Mouse (Mus musculus) embryonic facial prominence, embryonic 11.5 days (tissue): ENCODE measurements around the gene Vmn2r85. TPM values are rescaled to one million over a fixed set of nuclear protein-coding genes. Genes with fewer than 3 reads are reported as not detected.

Experiments
- ATAC-seq: fragments of 200-750 bp; cut with Nextera tagmentation; replicated peaks from 2 replicates; pipeline ENCODE4 v1.8.0; 2017; ENCODE audit warnings: low read depth; ENCODE audit not compliant: insufficient number of reproducible peaks, low FRiP score, low TSS enrichment
- DNase-seq: peaks from one replicate; pipeline ENCODE4 v3.0.0-alpha.2; 2015; ENCODE audit warnings: low spot score
- H3K27ac ChIP-seq: fragments of 300-500 bp; sonication (generic); replicated peaks from 2 replicates; pipeline ENCODE4 v1.5.1; 2014; ENCODE audit warnings: mild to moderate bottlenecking, low read depth, low read length, control low read depth
- H3K27me3 ChIP-seq: fragments of 300-500 bp; sonication (generic); 2 replicates; pipeline ENCODE4 v1.6.1; 2014; ENCODE audit warnings: mild to moderate bottlenecking, low read length, moderate library complexity, mixed read lengths; ENCODE audit not compliant: control insufficient read depth, insufficient read depth
- H3K36me3 ChIP-seq: fragments of 300-500 bp; sonication (generic); replicated peaks from 2 replicates; pipeline ENCODE4 v1.6.1; 2014; ENCODE audit warnings: low read depth, mild to moderate bottlenecking, low read length, moderate library complexity, mixed read lengths; ENCODE audit not compliant: control insufficient read depth, insufficient read depth
- H3K4me1 ChIP-seq: fragments of 300-500 bp; sonication (generic); 2 replicates; pipeline ENCODE4 v1.6.1; 2014; ENCODE audit warnings: low read length, mixed read lengths; ENCODE audit not compliant: control insufficient read depth, insufficient read depth
- H3K4me2 ChIP-seq: fragments of 300-500 bp; sonication (generic); 2 replicates; pipeline ENCODE4 v1.6.1; 2014; ENCODE audit warnings: low read depth, mild to moderate bottlenecking, control low read depth, low read length, moderate library complexity
- H3K4me3 ChIP-seq: fragments of 300-500 bp; sonication (generic); 2 replicates; pipeline ENCODE4 v1.5.1; 2014; ENCODE audit warnings: low read depth, low read length, control low read depth
- H3K9ac ChIP-seq: fragments of 300-500 bp; sonication (generic); replicated peaks from 2 replicates; pipeline ENCODE4 v1.6.1; 2014; ENCODE audit warnings: mild to moderate bottlenecking, control low read depth, low read length
- H3K9me3 ChIP-seq: fragments of 300-500 bp; sonication (generic); replicated peaks from 2 replicates; pipeline ENCODE4 v1.6.1; 2016; ENCODE audit warnings: mild to moderate bottlenecking, low read length, inconsistent platforms, mixed read lengths; ENCODE audit not compliant: control insufficient read depth
- polyA plus RNA-seq: library from polyadenylated mRNA; unstranded; fragments of >200 nt; fragmentation: Nextera tagmentation; extraction: Ambion mirVana; gene quantifications from 2 replicates; pipeline ENCODE4 v1.2.1, GENCODE M21; 2014

Vmn2r85 gene
- polyA plus RNA-seq, 1 experiment from 2014 or later, result not detected

GRCm38 (mm10) chr10:130364766-130365165 is 64.7 kb downstream of the Vmn2r85 start:
- no peaks in the 10 kb centered on the region for H3K4me1 ChIP-seq
- no peaks in the 10 kb centered on the region for H3K9me3 ChIP-seq
- H3K4me3 ChIP-seq, result no peak overlapping the region
- no peaks in the 10 kb centered on the region for H3K27me3 ChIP-seq
- ATAC-seq (no peak), DNase-seq (no peak)
- H3K9ac ChIP-seq, result no peak overlapping the region
- H3K4me2 ChIP-seq, result no peak overlapping the region
- H3K27ac ChIP-seq, result no peak overlapping the region
- H3K36me3 ChIP-seq, result no peaks in the 10 kb centered on the region

Other genes with a start within 250 kb of the Vmn2r85 start
- gene Olfr826, start 245.5 kb downstream of the Vmn2r85 start, polyA plus RNA-seq, result not detected in 2 replicates
- 0.27 TPM in 1 of 2 replicates, not detected in the other for gene Olfr827, start 215.3 kb downstream of the Vmn2r85 start, polyA plus RNA-seq
- 4.8 and 5.7 TPM in 2 replicates for gene Neurod4, start 149.5 kb downstream of the Vmn2r85 start, polyA plus RNA-seq
- gene Tespa1, start 106.8 kb downstream of the Vmn2r85 start, polyA plus RNA-seq, result 0.21 and 0.24 TPM in 2 replicates
- not detected in 2 replicates for gene Vmn2r84, start 35.4 kb downstream of the Vmn2r85 start, polyA plus RNA-seq
- 0.03 TPM in 1 of 2 replicates, not detected in the other for gene Vmn2r86, start 26.3 kb upstream of the Vmn2r85 start, polyA plus RNA-seq
- gene Vmn2r87, start 67.7 kb upstream of the Vmn2r85 start, polyA plus RNA-seq, result not detected in 2 replicates